Mouse (Mus musculus) gastrocnemius, postnatal 14 days (tissue): Measurements from ENCODE around the gene Ubxn7. TPM values are rescaled to one million over a fixed set of nuclear protein-coding genes. Genes with fewer than 3 reads are reported as not detected.

Experiments
- DNase-seq: peaks from one replicate; pipeline ENCODE4 v3.0.0; 2021; ENCODE audit warnings: mixed read lengths
- intact Hi-C: fragments of 180-260 bp; cut with DNase I; formaldehyde crosslinking; loops from one replicate; pipeline ENCODE4 v1.15.1; 2025; ENCODE audit warnings: low total_unique reads
- total RNA-seq, 2 experiments: library from RNA; stranded (reverse); gene quantifications; 2 replicates each; pipeline ENCODE4 v1.2.3; 2021

Gene Ubxn7
- total RNA-seq, 2 experiments from 2014 or later = 19.5 to 23.0 TPM

- intact Hi-C loops = no loop called here
- DNase-seq = no peak
Observed at GRCm38 (mm10) chr16:32427506-32427905, 95.4 kb downstream of the Ubxn7 start.

- peak; percentile 90 for DNase-seq
- intact Hi-C loops = no loop called here
Observed at GRCm38 (mm10) chr16:32430474-32431046, 98.5 kb downstream of the Ubxn7 start, which contains the start of gene Pcyt1a. Pcyt1a (plus strand) TSS chr16:32430921.

- intact Hi-C loops = no loop called here
- DNase-seq = no peak
Observed at GRCm38 (mm10) chr16:32431047-32431591, 99.1 kb downstream of the Ubxn7 start.

- intact Hi-C loops = no loop called here
- DNase-seq = no peak
Observed at GRCm38 (mm10) chr16:32431926-32432325, 99.9 kb downstream of the Ubxn7 start.

- intact Hi-C loops = no loop called here
- no peak for DNase-seq
Observed at GRCm38 (mm10) chr16:32433138-32433537, 101.1 kb downstream of the Ubxn7 start.

- intact Hi-C loops = no loop called here
- DNase-seq = peak; percentile 35
Observed at GRCm38 (mm10) chr16:32434066-32434465, 102.0 kb downstream of the Ubxn7 start.

- intact Hi-C loops = no loop called here
- DNase-seq = no peak
Observed at GRCm38 (mm10) chr16:32434691-32435090, 102.6 kb downstream of the Ubxn7 start.

GRCm38 (mm10) chr16:32436657-32437056 lies 104.6 kb downstream of the Ubxn7 start:
- DNase-seq = no peak
- intact Hi-C loops = no loop called here

- intact Hi-C loops = no loop called here
- DNase-seq = no peak
Observed at GRCm38 (mm10) chr16:32437266-32437665, 105.2 kb downstream of the Ubxn7 start.

GRCm38 (mm10) chr16:32441432-32441831 lies 109.4 kb downstream of the Ubxn7 start:
- intact Hi-C loops = no loop called here
- DNase-seq = no peak

Other genes starting within 250 kb of the Ubxn7 start
- gene Pigx, start 232.5 kb upstream of the Ubxn7 start, total RNA-seq = 10 to 100 TPM; 12.3 to 12.9 TPM
- gene Cep19, start 232.5 kb upstream of the Ubxn7 start, total RNA-seq = 1 to 10 TPM; 6.1 to 7.6 TPM
- 1 to 10 TPM; 5.3 to 5.6 TPM for gene Nrros, start 166.7 kb upstream of the Ubxn7 start, total RNA-seq
- gene Bex6, start 152.4 kb upstream of the Ubxn7 start, total RNA-seq = not detected
- 10 to 100 TPM in 1 of 2 experiments, 1 to 10 TPM in 1; 9.4 to 10.2 TPM for gene Fbxo45, start 85.1 kb upstream of the Ubxn7 start, total RNA-seq
- 1 to 10 TPM; 5.1 to 5.6 TPM for gene Wdr53, start 85.0 kb upstream of the Ubxn7 start, total RNA-seq
- 10 to 100 TPM; 24.5 to 42.0 TPM for gene Smco1, start 60.8 kb upstream of the Ubxn7 start, total RNA-seq
- gene Rnf168, start 54.8 kb upstream of the Ubxn7 start, total RNA-seq = 10 to 100 TPM; 10.4 to 11.0 TPM
- not detected for gene Tm4sf19, start 68.2 kb downstream of the Ubxn7 start, total RNA-seq
- 1 to 10 TPM; 4.5 to 5.7 TPM for gene Tctex1d2, start 87.4 kb downstream of the Ubxn7 start, total RNA-seq
- 10 to 100 TPM; 74.4 to 74.6 TPM for gene Pcyt1a, start 98.7 kb downstream of the Ubxn7 start, total RNA-seq
- not detected for gene Slc51a, start 155.6 kb downstream of the Ubxn7 start, total RNA-seq
- not detected for gene Zdhhc19, start 164.0 kb downstream of the Ubxn7 start, total RNA-seq